Mouse (Mus musculus): Measurements from ENCODE around the gene Spaca9.

Spaca9 gene

GRCm38 (mm10) chr2:28699361-28700335 is at the start of gene Spaca9, which contains the start of gene Ak8:
TSS of gene Spaca9 (minus strand) at chr2:28699727.
TSS of gene Ak8 (plus strand) at chr2:28700164.
- peak; percentile 58 for DNase-seq

DNA sequence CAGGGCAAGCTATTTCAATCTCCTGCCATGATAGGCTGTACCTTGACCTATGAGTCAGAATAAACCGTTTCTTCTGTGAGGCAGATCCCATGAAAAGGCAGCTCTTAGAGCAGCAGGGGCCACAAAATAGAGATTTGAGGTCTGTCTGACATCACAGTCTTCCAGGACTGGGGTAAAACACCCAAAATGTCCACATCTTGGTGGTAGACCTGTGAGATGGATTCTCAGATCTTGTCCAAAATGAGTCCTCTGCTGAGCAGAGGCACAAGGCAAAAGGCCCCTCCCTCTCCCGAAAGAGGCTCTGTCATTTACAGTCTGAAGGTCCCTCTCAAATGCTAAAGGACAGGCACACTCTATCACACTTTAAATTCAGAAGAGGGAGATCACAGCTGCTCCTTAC is 48.2 kb upstream of the Spaca9 start:
- no peak for DNase-seq

GRCm38 (mm10) chr2:28746682-28747332 is 47.3 kb upstream of the Spaca9 start:
- DNase-seq: no peak

- DNase-seq: no peak
These were observed 43.2 kb upstream of the Spaca9 start for GRCm38 (mm10) chr2:28742701-28743100.

DNA sequence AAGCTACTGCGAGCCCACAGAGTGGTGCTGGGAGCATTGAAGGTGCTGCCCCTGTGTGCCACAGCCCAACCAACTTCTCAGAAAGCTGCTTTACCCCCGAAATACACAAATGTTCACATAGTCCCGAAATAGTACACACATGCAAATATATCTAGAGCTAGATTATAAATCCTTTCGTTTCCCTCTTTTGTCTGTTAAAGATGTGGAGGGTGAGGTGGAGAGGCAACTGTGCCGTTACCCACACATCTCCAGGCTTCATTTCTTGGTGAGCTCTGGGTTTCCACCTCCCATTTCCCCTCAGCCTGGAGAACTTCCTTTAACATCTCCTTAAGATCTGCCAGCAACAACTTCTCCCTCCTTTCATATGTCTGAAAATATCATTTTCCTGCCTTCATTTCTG is 40.6 kb upstream of the Spaca9 start:
- no peak for DNase-seq

GRCm38 (mm10) chr2:28737112-28737511 is 37.6 kb upstream of the Spaca9 start:
- DNase-seq: no peak

- DNase-seq: no peak
These were observed 31.1 kb upstream of the Spaca9 start for GRCm38 (mm10) chr2:28730676-28731075.

DNA sequence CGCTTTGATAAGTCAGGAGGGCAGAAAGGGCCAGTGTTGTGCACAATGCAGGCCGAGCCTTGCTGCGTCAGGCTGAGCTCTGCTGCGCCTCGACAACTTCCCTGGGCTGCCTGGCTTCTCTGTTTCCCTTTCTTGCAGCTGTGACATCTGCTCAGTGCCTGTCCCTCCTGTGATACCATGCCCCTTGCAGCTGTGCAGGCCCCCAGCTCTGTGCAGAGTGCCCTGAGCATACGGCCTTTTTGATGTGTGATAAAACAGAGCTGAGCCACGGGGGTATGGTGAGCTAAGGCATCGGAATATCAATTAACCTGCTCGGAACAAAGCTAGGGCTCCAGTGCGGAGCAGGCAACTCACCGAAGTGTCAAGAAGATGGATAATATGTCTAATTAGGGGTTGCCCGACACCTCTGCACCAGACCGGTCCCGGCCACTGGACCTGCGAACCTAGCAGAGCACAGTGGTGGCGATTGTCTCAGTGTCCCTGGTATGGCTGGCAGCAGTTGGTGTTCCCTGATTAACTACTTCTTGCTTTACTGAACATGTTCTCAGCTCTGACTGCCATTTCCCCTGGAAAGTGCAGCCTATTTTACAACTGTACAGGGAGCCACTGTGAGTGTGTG is 28.4 kb upstream of the Spaca9 start:
- no peak for DNase-seq

DNA sequence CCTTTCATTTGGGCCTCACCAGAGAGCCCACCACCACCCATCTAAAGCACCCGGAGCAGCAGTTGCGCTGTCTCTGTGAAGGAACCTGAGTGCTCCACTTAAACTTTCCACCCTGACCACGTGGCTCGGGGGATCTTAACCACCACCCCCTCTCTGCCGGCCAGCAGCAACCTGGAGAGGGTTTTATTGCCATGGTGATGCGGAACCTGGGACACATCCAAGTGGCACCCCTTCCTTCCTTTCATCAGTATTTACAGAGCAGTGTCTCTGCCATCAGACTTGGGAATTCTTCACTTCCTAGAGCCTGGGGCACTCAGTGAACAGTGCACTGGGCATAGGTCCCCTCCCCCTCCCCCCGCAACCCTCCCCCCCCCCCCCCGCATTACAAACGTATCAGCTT is 24.4 kb upstream of the Spaca9 start:
- DNase-seq: no peak

- DNase-seq: no peak
These were observed 22.9 kb upstream of the Spaca9 start for GRCm38 (mm10) chr2:28722419-28722818.

DNA sequence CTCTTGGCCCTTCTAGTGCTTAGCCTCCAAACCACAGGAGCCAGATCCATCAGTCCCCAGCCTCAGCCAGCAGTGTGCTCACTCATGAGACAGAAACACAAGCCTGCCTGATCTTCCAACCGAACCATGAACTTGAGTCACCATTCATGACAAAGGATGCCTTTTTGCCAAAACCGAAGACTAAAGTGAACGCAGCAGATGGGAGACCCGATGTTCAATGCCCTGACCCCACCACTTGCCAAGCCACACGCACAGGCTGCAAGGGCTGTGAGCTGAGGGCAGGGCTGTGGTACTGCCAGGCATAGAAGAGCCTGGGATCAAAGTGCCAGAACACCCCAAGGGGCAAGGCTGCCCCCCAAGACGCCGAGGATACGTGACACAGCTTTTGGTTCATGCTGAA is 13.5 kb upstream of the Spaca9 start:
- no peak for DNase-seq

DNA sequence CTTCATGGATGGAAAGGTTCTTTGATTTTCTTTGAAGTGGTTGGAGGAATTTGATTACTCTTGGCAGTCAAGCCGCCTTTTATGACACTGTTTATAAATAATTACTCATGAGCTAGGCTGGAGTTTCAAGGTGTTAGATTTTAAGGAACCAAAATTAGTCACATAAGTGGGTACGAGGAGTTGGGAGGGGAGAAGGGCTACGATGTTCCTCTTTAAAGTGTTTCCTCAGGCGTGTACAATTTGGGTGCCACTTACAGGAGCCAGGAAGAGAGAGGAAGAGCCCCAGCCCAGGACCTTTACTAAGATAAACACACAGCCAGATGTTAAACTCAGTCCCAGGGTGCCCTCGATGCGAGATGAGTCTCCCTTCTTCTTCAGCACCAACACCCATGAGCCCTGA is 7.3 kb upstream of the Spaca9 start:
- no peak for DNase-seq

DNA sequence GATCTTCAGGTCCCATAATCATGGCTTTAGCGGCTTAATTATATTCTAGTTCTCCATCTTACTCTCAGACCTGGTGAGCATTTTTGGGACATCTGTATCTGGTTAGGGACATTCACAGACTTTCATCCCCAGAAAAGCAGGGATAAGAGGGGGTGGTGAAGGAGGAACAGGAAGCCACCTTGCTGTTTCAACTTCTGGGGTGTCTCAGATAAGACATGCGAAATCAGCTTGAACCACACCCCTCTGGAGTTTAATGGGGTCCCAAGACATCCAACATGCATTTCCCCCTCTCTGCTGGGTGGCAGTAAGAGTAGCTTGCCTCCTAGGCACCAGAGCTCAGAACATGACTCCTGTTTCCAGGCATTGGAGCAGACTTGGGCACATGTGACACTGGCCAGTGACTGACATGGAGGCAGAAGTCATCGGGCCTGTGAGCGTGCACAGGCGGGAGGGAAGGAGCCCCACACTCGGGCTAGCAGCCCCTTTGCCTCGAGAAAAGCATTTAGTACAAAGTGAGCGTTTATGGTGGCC is 6.6 kb upstream of the Spaca9 start:
- no peak for DNase-seq

- DNase-seq: no peak
These were observed 2.2 kb upstream of the Spaca9 start for GRCm38 (mm10) chr2:28701646-28702262.

DNA sequence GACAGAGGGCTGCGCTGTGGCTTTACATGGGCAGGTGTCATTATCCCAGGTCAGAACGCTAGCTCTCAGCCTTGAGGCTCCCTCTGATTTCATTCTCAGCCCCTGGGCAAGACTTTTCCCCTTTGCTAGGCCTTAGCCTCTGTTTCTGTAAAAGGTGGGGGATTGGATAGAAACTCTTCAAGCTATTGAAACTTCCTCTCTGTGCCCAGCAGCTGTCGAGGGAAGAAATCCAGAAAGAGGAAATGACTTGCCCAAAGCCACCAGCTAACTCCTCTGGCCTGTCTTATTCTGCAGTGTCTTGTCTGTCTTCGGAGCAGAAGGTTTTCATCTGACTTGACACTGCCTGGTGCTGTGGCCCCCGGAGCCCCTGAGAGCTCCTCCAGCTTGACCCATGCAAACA is 961 bp downstream of the Spaca9 start:
- DNase-seq: no peak

DNA sequence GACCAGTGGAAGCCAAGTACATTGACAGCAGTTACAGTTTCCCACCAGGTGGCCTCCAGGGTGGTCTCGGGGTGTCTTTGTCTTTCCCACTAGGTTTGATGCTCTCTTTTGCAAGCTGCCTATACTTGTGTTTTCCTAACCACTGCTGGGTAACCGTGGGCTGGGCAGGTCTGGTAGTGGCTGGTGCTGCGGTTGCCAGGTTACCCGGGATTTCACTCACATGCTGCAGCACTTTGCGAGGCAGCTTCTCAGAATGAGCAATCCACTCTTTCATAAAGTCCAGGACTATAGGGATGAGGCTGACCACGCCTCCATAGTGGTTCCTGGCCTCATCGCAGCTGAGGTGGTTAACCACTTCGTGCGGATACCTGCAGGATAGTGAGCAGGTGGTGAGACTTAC is 6.8 kb downstream of the Spaca9 start:
- DNase-seq: no peak

DNA sequence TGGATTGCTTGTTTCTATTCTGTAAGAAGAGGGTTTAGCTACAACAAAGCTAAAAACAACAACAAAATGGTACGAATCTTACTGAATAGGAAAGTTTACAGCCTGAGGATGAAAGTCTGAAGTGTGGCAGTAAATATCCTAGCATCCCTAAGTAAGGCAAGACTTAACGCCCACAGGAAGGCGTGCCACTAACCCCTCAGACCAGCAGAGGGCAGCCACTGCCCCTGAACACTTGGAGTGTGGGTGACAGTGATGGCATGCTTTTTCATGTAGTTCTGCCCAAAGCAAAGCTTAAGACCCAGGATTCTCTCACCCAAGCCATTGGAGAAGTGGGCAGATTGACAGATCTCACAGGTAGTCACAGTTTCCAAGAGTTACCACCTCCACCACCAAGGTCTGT is 11.1 kb downstream of the Spaca9 start:
- no peak for DNase-seq

DNA sequence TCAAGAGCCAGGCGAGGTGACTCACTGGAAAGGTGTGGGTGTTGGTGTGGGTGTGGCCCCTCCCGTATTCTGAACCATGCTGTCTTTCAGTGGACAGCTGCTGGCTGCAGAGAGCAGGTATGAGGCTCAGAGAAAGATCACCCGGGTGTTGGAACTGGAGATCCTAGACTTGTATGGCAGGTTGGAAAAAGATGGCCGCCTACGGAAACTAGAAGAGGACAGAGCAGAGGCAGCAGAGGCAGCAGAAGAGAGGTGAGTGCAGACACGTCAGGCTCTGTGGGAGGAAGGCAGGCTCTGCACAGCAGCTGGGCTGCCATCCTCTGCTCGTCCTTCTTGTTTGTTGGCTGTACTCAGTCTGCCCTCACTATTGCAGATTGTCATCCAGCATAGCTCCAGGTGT is 13.6 kb downstream of the Spaca9 start:
- no peak for DNase-seq

GRCm38 (mm10) chr2:28681718-28682117 is 17.8 kb downstream of the Spaca9 start:
- DNase-seq: peak; percentile 44

- DNase-seq: no peak
These were observed 18.8 kb downstream of the Spaca9 start for GRCm38 (mm10) chr2:28680710-28681109.

- DNase-seq: no peak
These were observed 23.5 kb downstream of the Spaca9 start for GRCm38 (mm10) chr2:28676005-28676404.

DNA sequence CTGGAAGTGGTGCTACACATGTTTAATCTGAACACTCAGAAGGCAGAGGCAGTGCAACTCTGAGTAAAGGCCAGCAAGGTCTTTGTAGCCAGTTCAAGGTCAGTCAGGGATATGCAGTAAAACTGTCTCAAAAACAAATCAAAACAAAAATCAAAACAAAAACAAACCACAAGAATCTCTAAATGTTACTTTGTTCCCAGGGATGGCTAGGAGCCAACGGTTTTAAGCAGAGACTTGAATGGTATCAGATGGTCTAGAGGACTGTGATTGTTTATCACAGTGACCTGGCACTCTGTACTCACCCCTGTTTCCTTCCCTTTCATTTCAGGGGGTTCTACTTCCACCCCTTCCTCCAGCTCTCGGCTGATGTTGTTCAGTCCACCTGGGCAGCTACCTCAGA is 28.1 kb downstream of the Spaca9 start:
- no peak for DNase-seq

GRCm38 (mm10) chr2:28665818-28666217 is 33.7 kb downstream of the Spaca9 start:
- DNase-seq: no peak

All from cerebellum, adult 11-12 months (tissue).